Mouse (Mus musculus) layer of hippocampus, adult 9-11 months (tissue): ENCODE data around the gene Cflar.
"Not testable (repeated sequence)": the region's sequence is repeated elsewhere in the genome, so short reads cannot be mapped to it uniquely, and the experiment has no call there.

Experiments
- DNase-seq: peaks from one replicate; pipeline ENCODE4 v3.0.0; 2022

The Cflar gene

GRCm38 (mm10) chr1:58711365-58712016 lies at the start of gene Cflar:
Cflar (plus strand) TSS chr1:58711508.
- DNase-seq, result no peak

DNA sequence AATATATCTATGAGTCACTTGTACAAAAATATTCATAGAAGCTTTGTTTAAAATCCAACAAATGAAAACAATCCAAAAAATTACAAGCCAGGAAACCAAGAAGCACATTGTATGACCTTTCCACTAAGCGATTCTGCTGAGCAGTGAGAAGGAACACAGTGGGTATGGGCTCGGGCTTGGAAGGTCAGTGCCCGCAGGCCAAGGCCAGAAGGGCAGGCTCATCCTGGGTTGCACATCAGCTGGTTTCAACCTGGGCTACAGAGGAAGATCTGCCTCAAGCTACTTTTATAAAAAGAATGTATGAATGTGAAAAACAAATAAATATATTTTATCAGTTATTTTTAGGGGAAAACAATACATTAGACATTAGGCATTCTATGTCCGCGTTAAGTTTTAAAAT lies 48.6 kb upstream of the Cflar start:
- DNase-seq, result not testable (repeated sequence)

DNA sequence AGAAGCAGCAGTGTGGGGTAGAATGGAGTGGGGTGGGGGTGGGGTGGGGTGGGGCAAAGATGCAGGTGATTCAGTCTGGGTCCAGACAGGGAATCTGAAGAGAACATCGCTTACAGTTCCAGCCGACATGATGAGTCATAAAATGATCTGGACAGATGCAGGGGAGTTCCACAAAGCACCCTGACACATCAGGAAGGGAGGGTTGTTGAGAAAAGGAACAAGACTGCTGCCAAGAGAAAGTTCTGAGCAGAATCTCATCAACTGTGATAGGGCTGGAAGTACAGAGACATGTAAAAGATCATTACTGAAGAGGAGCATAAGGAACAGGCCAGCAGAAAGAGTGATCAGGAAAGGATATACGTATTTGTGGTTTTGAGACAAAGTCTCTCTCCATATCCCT lies 47.9 kb upstream of the Cflar start:
- not testable (repeated sequence) for DNase-seq

GRCm38 (mm10) chr1:58668191-58668590 lies 43.1 kb upstream of the Cflar start:
- DNase-seq, result no peak

DNA sequence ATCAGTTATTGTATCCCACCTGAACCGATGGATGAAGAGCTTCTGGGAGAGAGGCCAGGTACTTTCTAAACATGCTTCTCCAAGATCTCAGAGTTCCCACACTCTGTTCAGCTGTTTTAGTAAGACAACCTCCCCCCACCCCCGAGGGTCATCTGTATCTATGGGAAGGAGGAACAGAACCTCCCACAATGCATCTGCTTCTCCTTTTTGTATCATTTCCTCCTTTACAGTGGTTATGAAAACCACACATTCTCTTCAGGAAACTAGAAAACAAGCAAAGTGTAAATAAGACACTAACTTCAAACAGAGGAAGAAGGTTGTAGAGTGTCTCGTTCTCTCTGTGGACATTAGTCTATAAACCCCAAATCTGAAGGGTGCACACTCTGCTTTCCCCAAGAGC lies 41.7 kb upstream of the Cflar start:
- not testable (repeated sequence) for DNase-seq

- DNase-seq, result no peak
Measured at GRCm38 (mm10) chr1:58672116-58672515, 39.2 kb upstream of the Cflar start.

GRCm38 (mm10) chr1:58675011-58675410 lies 36.3 kb upstream of the Cflar start:
- DNase-seq, result no peak

GRCm38 (mm10) chr1:58677575-58677974 lies 33.7 kb upstream of the Cflar start:
- DNase-seq, result no peak

DNA sequence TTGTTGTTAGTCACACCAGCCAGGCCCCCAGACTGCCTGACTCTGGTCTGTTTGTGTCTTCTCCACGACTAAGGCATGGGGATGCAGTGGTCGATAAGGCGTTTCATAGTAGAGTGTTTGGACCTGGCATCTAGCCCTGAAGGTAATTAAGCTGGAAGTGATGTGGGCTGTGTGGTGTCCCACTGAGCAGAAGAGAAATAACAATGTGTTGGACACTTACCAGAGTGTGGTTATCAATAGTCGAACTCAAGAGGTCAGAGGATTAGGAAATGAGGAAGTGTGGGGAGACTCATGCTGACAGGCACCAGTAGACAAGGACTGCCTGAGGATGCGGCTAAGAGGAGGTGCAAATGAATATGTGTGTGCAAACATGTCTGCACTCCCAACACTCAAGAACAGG lies 32.9 kb upstream of the Cflar start:
- not testable (repeated sequence) for DNase-seq

DNA sequence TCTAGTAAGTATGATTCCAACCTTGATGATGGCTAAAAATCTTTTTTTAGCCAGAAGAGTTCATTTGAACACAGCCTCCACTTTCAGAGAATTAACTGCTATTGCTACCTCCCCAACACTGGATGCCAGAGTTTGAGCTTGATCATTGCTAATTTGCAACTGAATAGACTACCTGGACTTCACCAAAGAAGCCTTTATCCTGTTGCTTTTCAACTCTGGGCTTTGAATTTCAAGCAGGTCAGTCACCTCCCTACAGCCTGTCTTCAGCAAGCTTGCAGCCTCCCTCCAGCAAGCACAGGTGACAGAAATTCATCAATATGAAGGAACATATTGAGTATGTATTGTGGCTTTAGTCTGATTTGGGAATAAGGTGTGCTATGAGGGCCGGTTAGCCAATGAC lies 21.9 kb upstream of the Cflar start:
- DNase-seq, result no peak

GRCm38 (mm10) chr1:58690006-58690744 lies 21.1 kb upstream of the Cflar start:
- DNase-seq, result no peak

DNA sequence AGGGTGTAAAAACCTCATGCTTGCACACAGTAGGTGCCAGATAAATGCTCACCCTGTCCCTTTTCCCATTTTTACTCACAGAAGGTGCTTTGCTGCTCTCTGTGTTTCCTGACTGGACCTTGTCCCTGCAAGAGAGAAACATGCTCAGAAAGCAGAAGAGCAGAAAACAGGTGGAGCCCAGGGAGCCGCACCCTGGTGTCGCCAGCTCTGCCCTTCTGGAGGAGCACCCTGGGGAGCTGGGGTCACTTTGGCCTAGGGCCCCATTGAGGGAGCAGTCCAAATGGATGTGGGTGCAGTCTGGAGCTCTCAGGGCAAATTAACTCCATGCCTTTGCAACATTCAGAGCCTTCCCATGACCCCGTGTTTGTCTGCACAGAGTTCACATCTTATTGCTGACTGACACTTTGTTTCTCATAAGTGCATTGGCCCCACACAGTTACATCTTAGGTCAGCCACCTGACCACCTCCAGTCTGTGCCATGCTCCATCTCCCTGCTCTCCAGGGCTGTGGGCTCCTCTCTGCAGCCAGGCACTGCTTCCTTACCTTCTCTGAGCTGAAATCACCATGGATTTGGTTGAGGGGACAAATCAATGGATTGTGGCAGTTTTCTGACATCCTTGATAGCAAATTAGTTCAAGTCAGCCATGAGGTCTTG lies 20.3 kb upstream of the Cflar start:
- not testable (repeated sequence) for DNase-seq

DNA sequence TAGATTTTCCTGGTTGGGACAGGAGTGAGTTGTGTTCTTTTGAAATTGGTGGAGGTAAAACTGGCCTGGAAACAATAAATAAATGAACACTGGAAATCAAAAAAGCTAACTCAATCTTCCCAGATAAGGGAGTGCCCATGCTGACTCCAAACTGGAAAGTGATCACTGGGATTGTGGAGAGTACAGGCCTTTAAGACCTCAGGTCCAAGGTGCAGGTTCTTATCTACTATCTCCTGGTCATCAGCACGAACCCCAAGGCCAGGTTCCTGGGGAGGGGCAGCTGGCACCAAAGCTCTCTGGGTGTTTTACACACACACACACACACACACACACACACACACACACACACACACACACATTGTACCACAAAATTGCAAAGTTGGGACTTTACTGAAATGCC lies 19.6 kb upstream of the Cflar start:
- DNase-seq, result not testable (repeated sequence)

DNA sequence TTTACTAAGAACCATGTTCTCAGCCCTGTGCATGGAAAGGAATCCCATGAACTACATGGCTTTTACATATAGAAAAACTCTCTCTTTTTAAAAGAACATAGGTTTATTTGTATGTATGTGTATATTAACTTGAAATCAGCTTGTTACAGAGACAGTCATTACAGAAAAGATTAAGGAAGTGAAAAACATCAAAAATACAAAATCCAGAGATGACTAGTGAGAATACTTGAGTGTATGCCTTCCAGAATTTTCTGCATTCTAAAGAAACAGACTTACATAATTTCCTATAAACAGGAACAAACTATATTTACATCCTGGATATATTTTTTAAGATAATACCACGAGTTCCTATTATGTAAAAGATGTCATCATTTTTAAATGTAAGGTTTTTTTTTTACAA lies 17.6 kb upstream of the Cflar start:
- DNase-seq, result no peak

DNA sequence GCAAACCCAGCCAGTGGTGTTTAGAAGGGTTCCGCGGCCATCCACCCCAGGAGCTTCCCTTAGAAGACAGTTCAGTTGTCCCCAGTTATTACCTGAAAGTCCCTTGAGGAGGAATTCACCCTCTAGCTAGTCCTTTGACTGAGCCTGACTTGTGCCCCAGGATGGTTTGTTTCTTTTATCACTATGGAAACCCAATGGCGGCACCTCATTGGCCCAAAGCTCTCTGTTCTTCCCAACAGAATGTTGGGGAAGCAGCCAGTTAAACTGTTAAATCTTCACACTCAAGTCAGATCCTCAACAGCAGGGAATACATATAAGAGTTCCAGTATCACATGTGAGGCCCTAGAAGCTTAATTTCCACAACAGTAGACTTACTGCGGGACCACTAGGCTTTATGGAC lies 15.5 kb upstream of the Cflar start, which contains the start of gene Als2cr12:
TSS of gene Als2cr12 (minus strand) at position 180 of the 400 bp plus-strand sequence.
- not testable (repeated sequence) for DNase-seq

GRCm38 (mm10) chr1:58697607-58698006 lies 13.7 kb upstream of the Cflar start:
- DNase-seq, result peak; percentile 47

DNA sequence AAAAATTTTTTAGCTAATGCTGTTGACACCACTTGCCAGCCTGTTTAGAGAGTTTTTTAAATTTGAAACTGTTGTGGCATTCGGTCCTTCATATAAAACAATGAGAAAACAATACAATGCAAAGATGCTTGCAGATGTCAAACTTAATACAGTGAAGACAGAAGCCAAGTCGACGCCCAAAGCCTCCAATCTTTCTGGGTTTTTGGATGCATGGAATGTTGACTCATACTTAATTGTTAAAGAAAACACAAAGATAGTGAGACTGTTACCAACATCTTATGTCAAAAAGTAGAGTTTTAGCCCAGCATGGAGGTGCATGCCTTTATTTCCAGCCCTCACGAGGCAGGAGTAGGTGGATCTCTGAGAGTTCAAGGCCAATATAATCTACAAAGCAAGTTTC lies 12.5 kb upstream of the Cflar start:
- no peak for DNase-seq

DNA sequence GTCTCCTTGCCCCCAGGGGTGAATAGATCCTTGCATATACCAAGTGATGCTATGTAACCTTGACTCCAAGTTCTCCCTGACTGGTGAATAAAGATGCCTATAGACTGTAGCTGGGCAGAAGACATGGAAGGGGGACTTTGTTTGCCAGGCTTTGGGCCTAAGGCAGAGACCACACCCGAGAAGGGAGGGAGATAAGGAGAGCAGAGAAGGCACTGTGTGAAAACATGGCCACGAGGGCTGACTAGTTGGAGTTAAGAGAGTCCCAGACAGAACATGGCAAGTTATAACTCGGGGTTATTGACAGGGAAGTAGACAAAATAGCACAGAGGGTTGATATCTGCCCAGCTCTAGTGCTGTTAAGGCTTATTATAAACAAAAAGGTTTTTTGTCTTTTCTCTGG lies 11.3 kb upstream of the Cflar start:
- no peak for DNase-seq

- not testable (repeated sequence) for DNase-seq
Measured at GRCm38 (mm10) chr1:58700580-58701162, 10.6 kb upstream of the Cflar start.

GRCm38 (mm10) chr1:58710043-58710442 lies 1.3 kb upstream of the Cflar start:
- DNase-seq, result not testable (repeated sequence)

GRCm38 (mm10) chr1:58710711-58711364 lies 470 bp upstream of the Cflar start:
- no peak for DNase-seq

- DNase-seq, result no peak
Measured at GRCm38 (mm10) chr1:58712076-58713061, 1.1 kb downstream of the Cflar start.
